Mouse (Mus musculus) liver, adult 2 months (tissue): ENCODE results near the gene Nup155. TPM values are rescaled to one million over a fixed set of nuclear protein-coding genes. Genes with fewer than 3 reads are reported as not detected.
"Not testable (repeated sequence)": the region's sequence is repeated elsewhere in the genome, so short reads cannot be mapped to it uniquely, and the experiment has no call there.

Experiments used
- DNase-seq: peaks from one replicate; pipeline ENCODE4 v3.0.0-alpha.2; 2011; ENCODE audit warnings: low read depth, low spot score; ENCODE audit errors: extremely low read depth
- H3K27ac ChIP-seq: fragments of 200-500 bp; replicated peaks from 2 replicates; pipeline ENCODE4 v1.5.1; 2012; ENCODE audit warnings: low read depth, mild to moderate bottlenecking, control low read depth, inconsistent platforms, low read length; ENCODE audit not compliant: insufficient read depth
- H3K27me3 ChIP-seq: fragments of 200-500 bp; 2 replicates; pipeline ENCODE4 v1.6.1; 2012; ENCODE audit warnings: mild to moderate bottlenecking, moderate library complexity, low read length, inconsistent platforms; ENCODE audit not compliant: control insufficient read depth, insufficient read depth
- H3K36me3 ChIP-seq: fragments of 200-500 bp; 2 replicates; pipeline ENCODE4 v1.6.1; 2012; ENCODE audit warnings: low read length, inconsistent platforms; ENCODE audit not compliant: control insufficient read depth, insufficient read depth
- H3K4me1 ChIP-seq: fragments of 200-500 bp; 2 replicates; pipeline ENCODE4 v1.6.1; 2011; ENCODE audit warnings: low read length; ENCODE audit not compliant: control insufficient read depth, insufficient read depth
- H3K4me3 ChIP-seq: fragments of 200-500 bp; 2 replicates; pipeline ENCODE4 v1.5.1; 2011; ENCODE audit warnings: low read depth, mild to moderate bottlenecking, control low read depth, low read length, moderate library complexity; ENCODE audit not compliant: insufficient read depth
- H3K79me2 ChIP-seq: fragments of 200-500 bp; 2 replicates; pipeline ENCODE4 v1.6.1; 2012; ENCODE audit warnings: inconsistent platforms, mild to moderate bottlenecking, low read length, moderate library complexity; ENCODE audit not compliant: control insufficient read depth, insufficient read depth
- H3K9ac ChIP-seq: fragments of 200-500 bp; 2 replicates; pipeline ENCODE4 v1.6.1; 2012; ENCODE audit warnings: low read depth, mild to moderate bottlenecking, control low read depth, inconsistent platforms, low read length
- CTCF ChIP-seq: fragments of 200-500 bp; IDR thresholded peaks from 2 replicates; pipeline ENCODE4 v1.5.1; 2011; ENCODE audit warnings: low read depth, low read length, control low read depth
- POLR2A ChIP-seq: fragments of 200-500 bp; IDR thresholded peaks from 2 replicates; pipeline ENCODE4 v1.6.1; 2011; ENCODE audit warnings: low read length, control low read depth; ENCODE audit not compliant: insufficient read depth; ENCODE audit errors: extremely low read depth
- WGBS: fragments of 180-500 bp; shearing (Covaris S2); methylation state at CpG from one replicate; pipeline ENCODE4 v1.1.7; 2018; 5-methylcytosine and 5-hydroxymethylcytosine counted together
- polyA plus RNA-seq: library from polyadenylated mRNA; depleted of rRNA; stranded (reverse); fragments of >200 nt; gene quantifications from 2 replicates; pipeline ENCODE4 v1.2.3, GENCODE M21; 2012
- total RNA-seq: library from RNA; depleted of rRNA; stranded (reverse); fragments of >200 nt; gene quantifications from 2 replicates; pipeline ENCODE4 v1.2.3, GENCODE M21; 2014

Nup155 gene
- total and polyA plus RNA-seq, 2 experiments, result 6.3 to 14.9 TPM

DNA sequence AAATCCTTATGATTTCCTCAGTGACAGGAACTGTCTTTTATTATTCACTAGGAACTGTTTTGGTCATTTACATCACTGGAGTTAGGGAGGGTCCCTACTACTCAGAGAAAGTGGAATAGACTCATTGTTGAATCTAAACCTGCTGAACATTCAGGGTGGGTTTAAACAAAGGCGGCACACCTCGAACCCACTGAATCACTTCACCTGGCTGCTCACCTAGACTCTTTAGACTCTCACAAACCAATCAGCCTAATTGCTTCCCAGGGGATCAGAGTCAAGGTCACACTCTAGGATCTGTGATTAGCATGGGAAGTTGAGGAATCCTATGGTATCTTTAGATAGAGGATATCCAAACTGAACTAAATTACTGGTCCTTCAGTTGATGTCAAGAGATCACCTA, 18.4 kb upstream of the Nup155 start:
- Histone ChIP-seq H3K4me1 (peaks cover 2% of the 10 kb centered on the region; the same call in 1 of the 2 replicates), H3K4me3 (no peak overlapping the region), H3K79me2 (no peaks in the 10 kb centered on the region), H3K36me3 (peaks cover 10% of the 10 kb centered on the region), H3K9ac (no peak overlapping the region), H3K27me3 (no peaks in the 10 kb centered on the region), H3K27ac (no peak overlapping the region)
- TF ChIP-seq CTCF (no peak), POLR2A (no peak)
- DNase-seq, result no peak
- 99% methylated on average over 2 of the region's 2 CpGs for whole genome bisulfite sequencing

DNA sequence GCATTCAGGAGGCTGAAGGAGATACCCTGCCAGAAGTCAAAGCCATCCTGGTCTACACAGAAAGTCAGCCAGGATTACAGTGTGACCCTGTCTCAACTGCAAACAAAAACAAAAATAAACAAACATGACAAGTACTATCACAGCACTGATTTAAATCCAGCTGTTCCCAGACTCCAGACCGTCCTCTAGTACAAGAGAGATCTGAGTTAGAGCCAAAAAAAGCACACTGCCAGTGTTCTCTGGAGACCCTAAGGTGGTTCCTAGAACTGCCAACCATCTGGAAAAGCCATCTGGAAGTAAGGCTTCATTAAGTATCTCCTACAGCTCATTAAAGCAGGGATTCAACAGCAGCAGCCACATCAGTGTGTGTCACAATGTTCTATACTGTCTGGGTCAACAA, 16.4 kb upstream of the Nup155 start:
- H3K27ac ChIP-seq, H3K79me2 ChIP-seq, H3K4me1 ChIP-seq, H3K9ac ChIP-seq, H3K4me3 ChIP-seq, DNase-seq, H3K27me3 ChIP-seq: not testable (repeated sequence)
- 54% methylated on average over 1 of the region's 1 CpGs for WGBS
- peaks cover 12% of the 10 kb centered on the region for H3K36me3 ChIP-seq

DNA sequence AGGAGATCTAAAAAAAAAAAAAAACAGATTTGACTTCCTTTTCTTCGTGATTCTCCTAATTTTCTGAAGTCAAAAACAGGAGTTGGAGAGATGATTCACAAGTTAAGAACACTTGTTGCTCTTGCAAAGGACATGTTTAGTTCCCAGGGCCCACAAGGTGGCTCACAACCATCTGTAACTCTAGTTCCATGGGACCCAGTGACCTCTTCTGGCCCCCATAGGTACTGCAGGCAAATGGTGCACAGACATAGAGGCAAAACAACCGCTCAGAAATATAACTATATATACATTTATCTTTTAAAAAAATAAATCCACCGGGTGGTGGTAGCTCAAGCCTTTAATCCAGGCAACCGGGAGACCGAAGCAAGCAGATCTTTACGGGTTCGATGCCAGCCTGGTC, 11.2 kb upstream of the Nup155 start:
- WGBS, result 26% methylated on average over 7 of the region's 7 CpGs
- H3K4me1 ChIP-seq, result peaks cover 1% of the 10 kb centered on the region; the same call in 1 of the 2 replicates
- TF ChIP-seq CTCF (peak; percentile 61; the same call in 1 of the 2 replicates), POLR2A (no peak)
- H3K9ac ChIP-seq, result no peak overlapping the region
- DNase-seq, result peak; percentile 40
- H3K4me3 ChIP-seq, result no peak overlapping the region
- peaks cover 6% of the 10 kb centered on the region for H3K36me3 ChIP-seq
- peaks cover 2% of the 10 kb centered on the region; the same call in 1 of the 2 replicates for H3K79me2 ChIP-seq
- no peaks in the 10 kb centered on the region for H3K27me3 ChIP-seq
- H3K27ac ChIP-seq, result no peak overlapping the region

DNA sequence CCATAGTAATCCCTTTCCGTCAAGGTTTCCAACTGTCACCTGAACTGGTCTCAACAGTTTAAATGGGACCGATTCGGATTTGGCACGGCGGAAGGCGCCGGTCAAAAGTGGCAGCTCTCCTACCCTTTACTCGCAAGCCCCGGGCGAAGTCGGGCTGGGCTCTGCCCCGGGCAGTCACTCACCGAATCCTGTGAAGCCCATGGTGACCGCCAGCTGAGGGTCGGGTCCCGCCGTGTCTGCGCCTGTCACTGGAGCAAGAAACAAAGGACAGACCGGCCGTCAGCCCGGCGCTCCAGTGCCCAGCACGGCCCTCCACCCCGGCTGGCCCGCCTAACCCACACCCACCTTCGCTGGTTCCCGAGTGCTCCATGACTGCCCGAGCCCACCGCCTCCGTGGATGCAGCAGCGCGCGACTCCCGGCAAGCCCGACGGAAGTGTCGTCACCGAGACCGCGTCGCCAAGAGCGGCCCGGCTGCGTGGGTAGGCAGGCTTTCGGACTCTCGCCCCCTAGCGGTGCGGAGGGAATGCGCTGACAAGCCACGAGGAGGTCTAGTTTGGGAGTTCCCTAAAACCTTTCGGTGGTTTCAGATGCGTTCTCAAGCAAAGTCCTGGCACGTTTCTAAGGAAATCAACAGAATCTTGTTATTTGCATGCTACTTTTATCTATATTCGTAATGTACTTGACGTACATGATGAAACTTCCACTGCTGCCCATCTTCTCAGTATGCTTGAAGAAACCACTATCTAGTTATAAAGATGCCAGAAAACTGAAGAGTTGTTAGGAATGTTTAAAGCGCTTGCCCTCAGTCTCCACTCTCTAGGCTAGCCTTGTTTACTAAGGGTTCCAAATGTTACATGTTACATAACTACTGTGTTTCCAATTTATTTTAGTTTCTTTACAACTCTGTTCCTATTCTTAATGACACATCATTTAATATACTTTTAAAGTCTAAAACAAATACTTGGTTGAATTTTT, 10.0 kb upstream of the Nup155 start, which contains the start of gene Wdr70:
TSS of gene Wdr70 (minus strand) at position 436 of the 976 bp plus-strand sequence.
- Histone ChIP-seq H3K79me2 (peaks cover 2% of the 10 kb centered on the region; the same call in 1 of the 2 replicates), H3K27me3 (no peaks in the 10 kb centered on the region), H3K9ac (peak within 1 kb of the TSS; percentile 90), H3K4me3 (peak within 1 kb of the TSS; percentile 83), H3K4me1 (peaks cover 1% of the 10 kb centered on the region; the same call in 1 of the 2 replicates), H3K27ac (no peak within 1 kb of the TSS), H3K36me3 (peaks cover 3% of the 10 kb centered on the region; the same call in 1 of the 2 replicates)
- WGBS, result 2% methylated on average over 56 of the region's 56 CpGs
- DNase-seq, result peak; percentile 80
- 0 out of 2 replicates have a peak, but pooled peaks have one; percentile 37 for TF ChIP-seq POLR2A
- TF ChIP-seq CTCF, result peak; percentile 95

DNA sequence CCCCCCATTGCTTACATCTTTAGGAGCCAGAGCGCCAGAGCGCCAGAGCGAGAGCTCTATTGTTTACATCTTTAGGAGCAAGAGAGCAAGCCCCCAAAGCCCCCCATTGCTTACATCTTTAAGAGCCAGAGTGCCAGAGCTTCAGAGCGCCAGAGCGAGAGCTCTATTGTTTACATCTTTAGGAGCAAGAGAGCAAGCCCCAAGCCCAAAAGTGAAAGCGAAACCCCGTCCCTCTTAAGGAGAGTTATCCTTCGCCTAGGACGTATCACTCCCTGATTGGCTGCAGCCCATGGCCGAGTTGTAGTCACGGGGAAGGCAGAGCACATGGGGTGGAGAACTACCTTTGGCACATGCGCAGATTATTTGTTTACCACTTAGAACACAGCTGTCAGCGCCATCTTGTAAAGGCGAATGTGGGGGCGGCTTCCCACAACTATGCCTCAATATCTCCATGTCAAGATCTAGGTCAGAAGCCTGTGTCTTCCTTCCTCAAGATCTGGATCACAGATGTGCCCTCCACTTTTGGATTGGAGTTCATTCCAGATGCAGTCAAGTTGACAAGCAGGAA, 7.0 kb upstream of the Nup155 start:
- not testable (repeated sequence) for H3K27ac ChIP-seq, H3K4me1 ChIP-seq, H3K79me2 ChIP-seq, DNase-seq, H3K9ac ChIP-seq, H3K27me3 ChIP-seq, H3K36me3 ChIP-seq, H3K4me3 ChIP-seq
- 92% methylated on average over 15 of the region's 15 CpGs for WGBS
